Mouse (Mus musculus) thymus, adult 2 months (tissue): ENCODE measurements around the gene Epo. TPM values are rescaled to one million over a fixed set of nuclear protein-coding genes. Genes with fewer than 3 reads are reported as not detected.

ENCODE experiments used
- DNase-seq: peaks from one replicate; pipeline ENCODE4 v3.0.0; 2021
- H3K27ac ChIP-seq: fragments of 200-500 bp; 2 replicates; pipeline ENCODE4 v1.5.1; 2012; ENCODE audit warnings: low read length, control low read depth; ENCODE audit not compliant: control insufficient read depth, insufficient read depth
- H3K27me3 ChIP-seq: fragments of 200-500 bp; 2 replicates; pipeline ENCODE4 v1.6.1; 2012; ENCODE audit warnings: mild to moderate bottlenecking, low read length, moderate library complexity, mixed read lengths; ENCODE audit not compliant: control insufficient read depth, insufficient read depth
- H3K36me3 ChIP-seq: fragments of 200-500 bp; 2 replicates; pipeline ENCODE4 v1.6.1; 2012; ENCODE audit warnings: mild to moderate bottlenecking, low read length, moderate library complexity; ENCODE audit not compliant: control insufficient read depth, insufficient read depth
- H3K4me1 ChIP-seq: fragments of 200-500 bp; replicated peaks from 2 replicates; pipeline ENCODE4 v1.6.1; 2012; ENCODE audit warnings: low read length; ENCODE audit not compliant: control insufficient read depth, insufficient read depth
- H3K4me3 ChIP-seq: fragments of 200-500 bp; 2 replicates; pipeline ENCODE4 v1.5.1; 2012; ENCODE audit warnings: mild to moderate bottlenecking, low read length, control low read depth, moderate library complexity; ENCODE audit not compliant: control insufficient read depth, insufficient read depth
- CTCF ChIP-seq: fragments of 200-500 bp; IDR thresholded peaks from 2 replicates; pipeline ENCODE4 v1.5.1; 2012; ENCODE audit warnings: mild to moderate bottlenecking, control low read depth, low read length, moderate library complexity, borderline replicate concordance; ENCODE audit not compliant: control insufficient read depth, poor library complexity, insufficient read depth; ENCODE audit errors: extremely low read depth
- POLR2A ChIP-seq: fragments of 200-500 bp; IDR thresholded peaks from 2 replicates; pipeline ENCODE4 v1.6.1; 2012; ENCODE audit warnings: mild to moderate bottlenecking, low read length, control low read depth, moderate library complexity; ENCODE audit not compliant: control insufficient read depth, poor library complexity, insufficient read depth; ENCODE audit errors: extremely low read depth
- WGBS: fragments of 180-500 bp; shearing (Covaris S2); methylation state at CpG from one replicate; pipeline ENCODE4 v1.1.7; 2018; 5-methylcytosine and 5-hydroxymethylcytosine counted together
- polyA plus RNA-seq: library from polyadenylated mRNA; depleted of rRNA; stranded (reverse); fragments of >200 nt; gene quantifications from 2 replicates; pipeline ENCODE4 v1.2.3, GENCODE M21; 2012

Epo gene
- polyA plus RNA-seq, 1 experiment = not detected

DNA sequence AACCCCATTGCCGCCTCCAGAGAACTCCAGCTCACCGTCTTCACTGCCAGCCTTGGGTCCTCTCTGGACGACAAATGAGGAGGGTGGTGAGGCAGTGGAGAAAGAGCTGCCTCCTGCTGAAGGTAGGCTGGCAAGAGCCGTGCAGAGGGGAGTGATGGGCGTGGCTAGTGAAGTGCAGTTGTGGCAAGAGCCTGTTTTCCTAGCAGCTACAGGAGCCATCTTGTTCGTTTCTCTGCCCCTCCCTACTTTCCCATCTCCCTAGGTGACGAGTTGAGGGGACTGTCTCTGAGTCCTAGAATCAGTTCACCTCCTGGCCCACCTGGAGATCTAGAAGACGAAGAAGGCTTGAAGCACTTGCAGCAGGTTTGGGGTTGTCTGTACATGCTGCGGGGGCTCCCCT, 11.2 kb downstream of the Epo start:
- 96% methylated on average over 9 of the region's 9 CpGs for WGBS
- Histone ChIP-seq H3K36me3 (peaks cover 71% of the 10 kb centered on the region), H3K27ac (no peak overlapping the region), H3K27me3 (no peaks in the 10 kb centered on the region), H3K4me3 (no peak overlapping the region), H3K4me1 (0 out of 2 replicates have a peak, but pooled peaks cover 3% of the 10 kb centered on the region)
- TF ChIP-seq POLR2A = no peak
- no peak for TF ChIP-seq CTCF
- no peak for DNase-seq

DNA sequence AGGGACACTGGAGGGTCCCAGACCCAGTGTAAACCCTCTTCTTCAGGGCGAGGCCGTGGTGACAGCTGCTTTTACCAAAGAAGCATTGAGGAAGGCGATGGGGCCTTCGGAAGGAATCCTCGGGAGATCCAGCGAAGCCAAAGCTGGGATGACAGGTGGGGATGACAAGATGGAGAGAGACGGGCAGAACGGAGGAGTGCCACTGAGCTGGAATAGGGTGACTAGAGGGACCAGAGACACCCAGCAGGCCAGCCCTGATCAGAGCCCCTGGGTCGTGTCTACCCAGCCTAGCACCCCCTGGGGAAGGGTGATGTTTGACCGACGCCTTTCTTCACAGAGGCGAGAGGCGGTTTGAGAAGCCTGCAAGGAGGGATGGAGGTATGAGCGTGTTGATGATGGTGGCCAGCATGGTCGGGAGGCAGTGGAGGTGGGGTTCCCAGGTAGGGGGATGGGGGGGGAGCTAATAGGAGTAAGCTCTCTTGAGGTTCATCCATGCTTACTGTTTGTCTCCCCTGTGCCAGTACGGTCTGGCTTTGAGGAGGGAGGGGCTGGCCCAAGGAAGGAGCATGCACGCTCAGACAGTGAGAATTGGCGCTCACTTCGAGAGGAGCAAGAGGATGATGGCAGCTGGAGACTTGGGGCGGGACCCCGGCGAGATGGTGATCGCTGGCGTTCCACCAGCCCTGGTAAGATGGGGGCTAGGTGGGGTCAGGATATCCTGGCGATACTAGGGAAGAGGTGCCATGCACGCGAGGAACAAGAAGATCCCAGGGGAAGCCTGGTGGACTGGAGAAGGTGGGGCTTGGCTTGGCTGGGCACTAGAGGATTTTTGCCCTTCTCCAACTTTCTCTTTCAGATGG, 13.1 kb downstream of the Epo start:
- TF ChIP-seq POLR2A (no peak), CTCF (no peak)
- WGBS = 97% methylated on average over 27 of the region's 27 CpGs
- Histone ChIP-seq H3K27ac (no peak overlapping the region), H3K27me3 (no peaks in the 10 kb centered on the region), H3K4me1 (no peaks in the 10 kb centered on the region), H3K36me3 (peaks cover 62% of the 10 kb centered on the region), H3K4me3 (no peak overlapping the region)
- no peak for DNase-seq

DNA sequence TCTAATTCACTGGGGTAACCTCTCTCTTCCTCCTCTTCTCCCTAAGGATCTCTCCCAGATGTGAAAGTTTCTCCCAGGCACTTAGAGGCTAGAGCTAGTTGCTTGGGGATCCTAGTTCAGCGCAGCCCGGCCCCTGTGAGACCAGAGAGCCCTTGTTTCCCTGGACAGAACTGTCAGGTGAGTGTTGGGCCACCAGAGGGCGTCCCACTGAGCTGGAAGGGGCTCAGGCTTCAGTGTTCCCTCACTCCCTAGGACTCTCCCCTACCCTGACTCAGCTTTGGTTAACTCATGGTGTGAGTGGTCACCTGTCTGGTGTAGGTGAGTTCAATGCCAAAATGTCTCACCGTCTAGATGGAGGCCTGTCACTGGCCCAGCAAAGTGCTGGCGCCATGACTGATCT, 14.6 kb downstream of the Epo start, which contains the start of gene Gigyf1:
Gigyf1 (plus strand) TSS at position 113 of the 400 bp plus-strand sequence.
- Histone ChIP-seq H3K27me3 (no peaks in the 10 kb centered on the region), H3K4me1 (no peaks in the 10 kb centered on the region; the same call in 1 of the 2 replicates), H3K27ac (no peak within 1 kb of the TSS), H3K36me3 (peaks cover 47% of the 10 kb centered on the region), H3K4me3 (no peak within 1 kb of the TSS)
- no peak for TF ChIP-seq POLR2A
- peak; percentile 68; the same call in 1 of the 2 replicates for TF ChIP-seq CTCF
- 86% methylated on average over 5 of the region's 5 CpGs for WGBS
- no peak for DNase-seq

DNA sequence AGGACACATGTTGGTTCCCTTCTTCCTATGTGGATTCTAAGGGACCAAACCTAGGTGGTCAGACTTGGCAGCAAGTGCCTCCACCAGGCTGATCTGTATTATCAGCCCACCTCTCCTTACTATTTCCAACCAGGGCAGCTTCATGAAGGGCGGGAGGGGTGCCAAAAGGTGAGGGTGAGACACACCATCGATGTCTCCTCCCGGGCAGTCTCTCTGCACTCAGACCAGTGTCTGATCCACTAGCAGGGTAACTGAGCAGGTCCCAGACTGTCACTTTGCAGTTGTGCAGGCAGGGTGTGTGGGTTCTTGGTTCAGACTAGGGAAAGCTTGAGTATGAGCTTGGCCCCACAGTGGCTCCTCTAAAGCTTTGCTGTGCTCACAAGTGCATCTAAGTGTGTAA, 18.2 kb downstream of the Epo start:
- DNase-seq = no peak
- Histone ChIP-seq H3K27me3 (no peaks in the 10 kb centered on the region), H3K27ac (no peak overlapping the region), H3K4me3 (no peak overlapping the region), H3K36me3 (peaks cover 14% of the 10 kb centered on the region), H3K4me1 (peaks cover 20% of the 10 kb centered on the region)
- TF ChIP-seq CTCF = no peak
- no peak for TF ChIP-seq POLR2A
- WGBS = 97% methylated on average over 3 of the region's 3 CpGs

DNA sequence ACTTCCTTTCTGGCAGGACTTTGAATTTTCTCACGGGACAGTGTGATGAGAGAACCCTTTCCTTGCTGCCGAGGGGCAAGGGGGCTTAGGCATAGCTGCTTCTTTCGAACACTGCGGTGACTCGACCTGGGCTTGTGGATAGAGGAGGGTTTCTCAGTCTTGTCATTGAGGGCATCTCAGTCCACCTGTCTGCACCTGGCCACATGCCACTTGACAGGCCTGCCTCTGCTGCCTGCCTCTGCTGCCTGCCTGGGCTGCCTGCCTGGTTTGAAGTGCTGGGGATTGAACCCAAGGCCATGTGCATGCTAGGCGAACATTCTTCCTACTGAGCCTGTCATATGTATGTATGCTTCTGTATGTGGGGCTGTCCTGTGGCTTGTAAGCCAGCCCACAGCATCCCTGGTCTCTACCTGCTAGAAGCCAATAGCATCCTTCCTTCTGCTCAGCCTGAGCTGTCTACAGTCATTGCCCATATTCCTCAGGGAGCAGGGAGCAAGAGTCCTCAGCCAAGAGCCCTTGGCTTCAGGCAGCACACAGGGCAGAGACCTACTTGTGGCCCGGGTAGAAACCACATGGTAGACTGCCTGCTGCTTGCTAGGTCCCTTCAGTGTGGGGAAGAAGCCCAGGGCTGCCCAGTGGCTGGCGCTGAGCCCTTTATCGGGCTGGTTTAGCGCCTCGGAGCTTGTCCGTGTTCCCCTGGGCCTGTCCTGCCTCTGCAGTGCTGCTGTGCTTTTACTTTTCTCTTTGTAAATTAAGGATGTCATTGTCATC, 18.9 kb downstream of the Epo start:
- Histone ChIP-seq H3K27ac (no peak overlapping the region), H3K4me3 (no peak overlapping the region), H3K27me3 (no peaks in the 10 kb centered on the region), H3K4me1 (peaks cover 20% of the 10 kb centered on the region), H3K36me3 (peaks cover 7% of the 10 kb centered on the region)
- DNase-seq = no peak
- no peak for TF ChIP-seq CTCF
- TF ChIP-seq POLR2A = no peak
- 92% methylated on average over 12 of the region's 12 CpGs for WGBS
